Mouse (Mus musculus): ENCODE data around the gene Gm14685.
"Not testable (repeated sequence)": the region's sequence is repeated elsewhere in the genome, so short reads cannot be mapped to it uniquely, and the experiment has no call there.

Gm14685 gene

DNA sequence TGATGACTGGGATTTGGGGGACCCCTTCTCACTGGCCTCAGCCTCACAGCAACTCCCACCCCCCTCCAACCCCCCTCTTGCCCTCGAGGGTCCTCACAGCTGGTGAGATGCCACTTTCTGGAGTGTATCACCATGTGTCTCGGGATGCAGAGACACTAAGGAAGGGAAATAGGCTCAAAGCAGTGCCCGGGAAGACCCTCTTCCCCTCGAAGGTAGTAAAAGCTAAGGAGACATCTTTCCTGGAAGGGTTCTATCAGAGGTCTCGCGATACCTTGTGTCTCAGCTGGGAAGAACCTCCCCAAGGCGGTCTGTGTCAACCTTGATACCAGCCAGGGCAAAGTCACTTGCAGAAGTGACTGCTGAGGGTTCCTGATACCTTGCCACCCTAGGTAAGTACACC, at the start of gene Gm14685:
Gm14685 (plus strand) TSS at position 301 of the 400 bp plus-strand sequence.
- DNase-seq (ENCODE audit: low spot score in 2 of 2): not testable (repeated sequence)

DNA sequence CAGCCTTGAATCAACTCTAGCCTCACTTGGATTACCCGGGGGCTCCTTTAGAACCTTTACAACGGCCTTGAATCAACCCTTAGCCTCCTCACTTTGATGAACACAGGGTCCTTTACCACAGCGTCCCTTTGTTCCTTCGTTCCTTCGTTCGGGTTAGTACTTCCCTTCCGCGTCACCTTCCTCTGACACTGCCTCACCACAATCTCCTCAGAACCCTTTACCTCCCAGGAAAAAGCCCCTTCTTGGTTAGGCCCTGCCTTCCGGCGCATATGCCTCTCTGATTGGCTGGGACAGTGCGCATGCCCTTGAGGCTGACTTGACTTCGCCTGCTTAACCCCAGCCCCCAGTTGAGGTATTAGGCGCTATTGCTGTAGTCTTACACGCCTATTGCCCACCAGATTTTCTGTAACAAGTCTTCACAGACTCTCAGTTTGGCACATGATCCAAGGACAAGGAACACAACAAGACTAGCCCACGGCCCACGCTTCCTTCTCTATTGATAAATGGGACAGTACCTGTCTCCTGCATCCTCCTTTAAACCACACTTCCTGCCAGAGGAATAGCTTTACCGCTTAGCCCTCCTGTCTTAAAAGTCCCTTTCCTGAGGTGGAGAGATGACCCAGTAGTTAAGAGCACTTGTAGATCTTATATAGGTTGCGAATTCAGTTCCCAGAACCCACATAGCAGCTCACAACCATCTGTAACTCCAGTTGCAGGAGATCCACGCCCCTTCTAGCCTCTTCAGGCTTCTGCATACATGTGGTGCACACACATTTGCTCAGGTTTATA, 34.4 kb upstream of the Gm14685 start, which contains the start of gene Xlr4a:
Xlr4a (minus strand) TSS at position 212 of the 789 bp plus-strand sequence.
- not testable (repeated sequence) for DNase-seq (ENCODE audit: low spot score in 2 of 2)

DNA sequence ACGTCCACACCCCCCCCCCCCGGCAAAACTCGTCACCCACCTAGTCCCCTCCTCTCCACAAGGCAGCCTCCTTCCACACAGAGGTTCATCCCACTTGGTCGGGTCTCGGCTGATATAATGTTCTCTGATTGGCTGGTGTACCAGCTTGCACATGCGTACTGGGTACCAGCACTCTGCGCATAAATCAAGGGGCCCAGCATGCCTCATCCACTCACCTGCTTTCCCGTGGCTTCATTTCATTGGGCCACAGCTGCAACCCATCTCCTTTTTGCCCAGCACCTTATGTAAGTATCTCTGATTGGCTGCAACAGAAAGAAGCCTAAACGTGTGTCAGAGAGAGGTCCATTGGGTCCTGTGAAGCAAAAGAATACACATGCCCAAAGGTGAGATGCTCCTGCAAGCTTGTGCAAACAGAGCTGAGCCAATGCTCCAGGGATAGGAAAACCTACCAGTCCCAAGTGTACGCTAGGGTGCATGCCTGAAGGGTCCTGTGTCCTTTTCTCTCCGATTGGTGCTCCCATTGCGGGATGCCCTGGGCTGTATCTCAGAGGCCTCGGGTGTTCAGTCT, 19.8 kb upstream of the Gm14685 start, which contains the start of gene Xlr3a:
Xlr3a (minus strand) TSS at position 155 of the 568 bp plus-strand sequence.
- DNase-seq (ENCODE audit: low spot score in 2 of 2): peak in 1 of 2 experiments; percentile 1

DNA sequence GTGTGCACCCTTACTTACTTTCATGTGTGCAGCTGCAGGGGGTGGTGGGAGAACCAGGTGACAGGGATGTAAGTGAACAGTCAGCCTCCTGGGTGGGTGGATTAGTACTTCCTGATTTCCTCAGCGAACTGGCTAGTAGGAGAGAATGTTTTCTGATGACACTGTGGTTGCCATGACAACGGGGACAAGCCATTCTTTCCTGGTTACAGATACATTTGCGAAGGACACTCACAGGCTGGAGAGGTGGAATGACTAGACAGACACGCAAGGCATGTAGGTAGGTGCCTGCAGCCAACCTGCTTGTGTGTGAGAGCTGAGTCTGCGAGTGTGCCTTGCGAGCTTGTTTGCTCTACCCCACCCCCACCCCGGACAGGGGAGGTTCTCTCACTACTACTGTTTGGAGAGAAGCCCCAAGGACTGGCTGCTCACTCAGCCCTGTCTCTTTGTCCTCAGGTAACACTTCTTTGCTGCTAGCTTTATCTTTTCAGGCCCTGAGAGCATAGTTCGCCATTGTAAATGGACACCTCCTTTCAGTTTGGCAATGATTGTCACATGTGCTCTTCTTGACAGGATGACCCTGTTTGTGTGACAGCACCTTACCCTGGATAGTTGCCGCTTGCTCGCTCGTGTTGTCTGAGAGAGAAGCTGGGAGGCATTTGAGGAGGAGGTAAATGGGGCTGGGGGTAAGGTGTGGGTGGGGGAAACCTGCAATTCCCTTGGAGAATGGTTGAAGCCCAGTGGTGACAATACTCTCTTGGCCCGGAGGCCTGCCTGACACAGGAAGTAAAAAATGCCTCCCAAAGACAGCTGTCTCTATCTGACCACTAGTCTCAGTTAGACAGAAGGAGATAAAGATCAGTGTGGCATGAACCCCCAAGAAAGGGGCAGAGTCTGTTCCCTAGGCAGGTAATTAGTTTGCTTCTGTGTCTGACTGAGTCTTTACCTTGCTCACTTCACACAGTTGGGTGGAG, 6.3 kb downstream of the Gm14685 start:
- DNase-seq (ENCODE audit: low spot score in 2 of 2): not testable (repeated sequence)

DNA sequence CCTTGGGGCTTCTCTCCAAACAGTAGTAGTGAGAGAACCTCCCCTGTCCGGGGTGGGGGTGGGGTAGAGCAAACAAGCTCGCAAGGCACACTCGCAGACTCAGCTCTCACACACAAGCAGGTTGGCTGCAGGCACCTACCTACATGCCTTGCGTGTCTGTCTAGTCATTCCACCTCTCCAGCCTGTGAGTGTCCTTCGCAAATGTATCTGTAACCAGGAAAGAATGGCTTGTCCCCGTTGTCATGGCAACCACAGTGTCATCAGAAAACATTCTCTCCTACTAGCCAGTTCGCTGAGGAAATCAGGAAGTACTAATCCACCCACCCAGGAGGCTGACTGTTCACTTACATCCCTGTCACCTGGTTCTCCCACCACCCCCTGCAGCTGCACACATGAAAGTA, 26.4 kb downstream of the Gm14685 start:
- not testable (repeated sequence) for DNase-seq (ENCODE audit: low spot score in 2 of 2)

- DNase-seq (ENCODE audit: low spot score in 2 of 2): not testable (repeated sequence)
Observed at GRCm38 (mm10) chrX:73148496-73148895, 31.6 kb downstream of the Gm14685 start, which contains the start of gene Xlr5b. Gene Xlr5b, plus strand, starts transcription at chrX:73148796.

DNA sequence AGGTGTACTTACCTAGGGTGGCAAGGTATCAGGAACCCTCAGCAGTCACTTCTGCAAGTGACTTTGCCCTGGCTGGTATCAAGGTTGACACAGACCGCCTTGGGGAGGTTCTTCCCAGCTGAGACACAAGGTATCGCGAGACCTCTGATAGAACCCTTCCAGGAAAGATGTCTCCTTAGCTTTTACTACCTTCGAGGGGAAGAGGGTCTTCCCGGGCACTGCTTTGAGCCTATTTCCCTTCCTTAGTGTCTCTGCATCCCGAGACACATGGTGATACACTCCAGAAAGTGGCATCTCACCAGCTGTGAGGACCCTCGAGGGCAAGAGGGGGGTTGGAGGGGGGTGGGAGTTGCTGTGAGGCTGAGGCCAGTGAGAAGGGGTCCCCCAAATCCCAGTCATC, 32.5 kb downstream of the Gm14685 start, which contains the start of gene DXBay18:
DXBay18 (minus strand) TSS at position 101 of the 400 bp plus-strand sequence.
- not testable (repeated sequence) for DNase-seq (ENCODE audit: low spot score in 2 of 2)

GRCm38 (mm10) chrX:73176889-73177288, 60.0 kb downstream of the Gm14685 start, which contains the start of gene Spin2d:
Gene Spin2d, minus strand, starts transcription at chrX:73176989.
- DNase-seq (ENCODE audit: low spot score in 2 of 2): not testable (repeated sequence)

All from right cerebral cortex, adult 2 months (tissue).